Mouse (Mus musculus) lung, postnatal 4 days (tissue): ENCODE measurements around the gene Rere.

Experiments used
- DNase-seq, 2 experiments: peaks; one replicate each; pipeline ENCODE4 v3.0.0; 2021

The Rere gene

DNA sequence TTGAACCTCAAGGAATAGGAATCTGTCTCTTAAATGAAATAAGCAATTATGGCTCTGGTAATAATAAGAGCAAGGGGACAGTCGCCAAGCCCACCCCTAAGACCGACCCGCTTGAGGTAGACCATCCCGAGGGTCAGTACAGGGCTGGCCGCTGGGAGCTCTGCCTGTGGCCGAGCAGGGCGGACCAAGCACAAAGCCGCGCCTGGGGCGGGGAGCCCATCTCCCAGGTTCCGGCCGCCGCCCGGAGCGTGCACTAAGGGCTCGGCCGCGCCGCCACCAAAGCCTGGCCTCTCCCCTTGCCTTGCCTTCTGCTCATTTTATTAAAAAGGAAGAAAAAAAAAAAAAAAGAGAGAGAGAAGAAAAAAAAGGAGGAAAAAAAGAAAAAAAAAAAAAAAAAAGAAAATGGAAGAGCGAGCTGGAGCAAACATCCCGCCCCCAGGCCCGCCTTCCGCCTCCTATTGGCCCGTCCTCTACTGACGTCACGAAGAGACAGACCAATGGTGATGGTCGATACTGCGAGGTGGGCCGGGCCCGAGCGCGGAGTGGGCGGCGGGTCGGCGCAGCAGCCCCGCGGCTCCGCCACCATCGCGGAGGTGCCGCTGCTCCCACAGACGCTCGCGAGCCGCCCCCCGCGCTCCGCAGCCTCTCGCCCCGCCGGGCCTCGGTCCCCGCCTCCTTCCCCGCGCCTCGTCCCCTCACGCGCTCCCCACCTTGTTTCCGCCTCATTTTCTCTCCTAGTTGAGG lies at the start of gene Rere:
Gene Rere (plus strand): TSS at position 629 of the 744 bp plus-strand sequence.
- peak; percentile 98 to 99 for DNase-seq

DNA sequence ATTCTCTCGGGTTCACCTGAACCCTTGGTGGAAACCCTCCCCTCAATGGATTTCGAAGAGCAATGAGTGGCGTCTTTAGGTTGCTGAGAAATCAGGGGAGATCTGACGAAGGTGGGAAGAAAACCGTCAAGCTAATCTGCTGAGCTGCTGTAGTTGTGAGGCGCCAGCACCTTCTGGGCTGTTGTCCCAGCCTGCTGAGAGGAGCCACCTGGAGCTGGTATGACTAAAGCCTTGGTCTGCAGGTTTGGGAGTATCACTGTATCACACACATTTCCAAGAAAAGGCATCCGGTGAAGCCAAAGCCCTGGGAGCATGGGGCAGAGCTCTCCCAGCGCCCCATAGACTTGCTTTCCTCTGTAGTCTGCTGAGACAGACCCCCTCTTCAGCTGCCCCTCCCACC lies 49.6 kb upstream of the Rere start:
- no peak for DNase-seq

DNA sequence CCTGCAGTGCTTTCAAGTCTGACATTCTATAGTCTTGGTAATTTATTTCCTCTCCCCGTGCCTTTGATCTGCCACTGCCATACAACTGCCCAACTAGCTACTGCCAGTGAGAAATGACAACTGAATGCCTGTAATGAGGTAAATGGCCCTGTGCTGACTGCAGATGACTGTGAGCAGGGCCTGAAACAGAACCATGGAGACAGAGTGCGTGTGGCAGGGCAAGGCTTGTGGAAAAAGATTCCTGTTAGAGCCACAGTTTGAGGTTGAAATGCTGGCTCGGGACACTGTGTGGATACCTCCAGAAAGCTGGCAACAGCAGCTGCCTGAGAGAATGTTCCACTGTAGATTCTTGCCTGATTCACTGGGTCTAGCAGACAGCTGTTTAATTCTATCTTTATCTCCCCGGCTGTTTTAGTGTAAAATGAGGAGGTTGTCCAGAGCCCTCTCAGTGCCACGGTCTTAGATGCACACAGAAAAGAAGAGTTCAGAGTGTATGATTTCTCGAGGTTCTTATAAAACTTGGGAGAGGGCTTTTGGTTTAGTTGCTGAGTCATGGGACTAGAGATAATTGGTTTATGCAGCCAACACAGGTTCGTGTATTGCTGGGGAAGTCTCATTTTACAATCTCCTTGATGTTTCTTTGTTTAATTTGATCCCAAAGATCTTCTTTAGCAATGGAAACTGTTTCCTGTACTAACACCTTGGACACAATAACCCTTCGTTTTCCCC lies 46.7 kb upstream of the Rere start:
- DNase-seq: no peak

DNA sequence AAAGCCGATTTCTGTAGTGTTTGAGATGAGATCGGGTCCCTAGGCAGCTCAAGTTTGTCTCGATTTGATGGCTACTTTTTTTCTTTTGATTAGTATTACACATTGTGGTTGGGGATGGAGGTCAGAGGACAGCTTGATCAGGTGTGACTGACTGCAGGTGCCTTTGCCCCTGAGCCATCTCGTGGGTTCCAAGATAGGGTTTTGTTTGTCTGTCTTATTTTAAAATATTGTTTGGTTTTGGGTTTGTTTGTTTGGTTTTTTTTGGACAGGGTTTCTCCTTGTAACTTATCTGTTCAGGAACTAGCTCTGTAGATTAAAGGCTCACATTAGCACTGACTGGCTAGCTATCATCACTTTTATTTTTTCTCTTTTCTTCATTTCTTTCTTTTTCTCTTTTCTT lies 45.9 kb upstream of the Rere start:
- no peak for DNase-seq

DNA sequence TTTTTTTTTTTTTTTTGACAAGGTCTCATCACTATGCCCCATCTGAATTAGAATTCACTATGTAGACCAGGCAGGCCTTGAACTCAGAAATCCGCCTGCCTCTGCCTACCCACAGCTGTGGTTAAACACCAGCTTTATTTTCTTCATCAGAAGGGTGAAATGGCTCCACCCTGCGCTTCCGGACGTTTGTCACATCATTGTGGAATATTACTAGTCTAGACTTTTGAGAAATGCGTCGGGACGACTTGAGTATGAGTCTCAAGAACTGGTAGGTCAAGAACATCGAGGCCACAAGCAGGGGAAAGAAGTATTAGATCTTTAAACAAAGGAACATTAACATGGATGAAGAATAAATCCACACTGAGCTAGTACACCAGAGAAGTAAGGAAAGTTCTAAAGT lies 45.4 kb upstream of the Rere start:
- DNase-seq: no peak

DNA sequence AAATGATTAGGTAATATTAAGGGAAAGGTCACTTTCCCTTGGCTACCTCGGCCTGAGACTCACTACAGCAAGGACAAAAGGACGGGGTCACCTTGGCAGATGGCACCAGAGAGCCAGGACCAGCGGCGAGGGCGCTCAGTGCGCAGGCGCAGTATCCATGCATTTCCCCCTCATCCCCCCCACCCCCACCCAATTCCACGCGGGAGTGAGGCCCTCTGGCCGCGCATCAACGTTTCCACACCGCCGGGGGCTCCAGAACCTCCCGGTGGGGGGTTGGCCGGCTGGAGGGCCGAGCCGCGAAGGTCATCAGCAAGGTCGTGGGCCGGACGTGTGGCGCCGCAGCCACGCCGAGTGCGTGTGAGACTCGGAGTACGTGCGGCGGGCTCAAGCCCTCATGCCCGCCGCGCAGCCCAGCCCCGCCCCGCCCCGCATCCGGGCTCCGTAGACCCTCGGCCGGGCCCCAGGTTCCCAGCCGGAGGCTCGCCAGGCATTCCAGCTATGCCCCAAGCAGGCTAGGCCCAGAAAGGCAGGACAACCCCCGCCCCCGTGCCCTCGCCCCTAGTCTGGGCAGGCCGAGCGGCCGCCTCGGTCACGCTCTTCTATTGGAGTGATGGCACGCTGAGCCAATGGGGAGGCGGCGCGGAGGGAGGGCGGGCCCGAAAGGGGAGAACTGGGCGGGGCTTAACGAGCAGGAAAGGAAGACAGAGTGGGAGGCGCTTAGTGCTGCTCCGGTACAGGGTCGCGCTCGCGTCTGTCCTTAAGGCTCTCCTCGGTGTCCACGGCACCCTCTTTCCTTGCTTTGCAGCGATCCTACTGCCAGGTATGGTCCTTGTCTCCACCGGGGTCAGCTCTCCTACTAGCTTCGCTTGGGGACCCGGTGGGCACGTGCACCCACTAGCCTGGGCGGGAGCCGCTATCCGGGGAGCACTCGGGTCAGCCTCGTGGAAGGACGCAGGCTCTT lies 44.6 kb upstream of the Rere start, which contains the start of gene Eno1:
Gene Eno1 (plus strand): TSS at position 201 of the 961 bp plus-strand sequence.
- DNase-seq: peak; percentile 96 to 97

DNA sequence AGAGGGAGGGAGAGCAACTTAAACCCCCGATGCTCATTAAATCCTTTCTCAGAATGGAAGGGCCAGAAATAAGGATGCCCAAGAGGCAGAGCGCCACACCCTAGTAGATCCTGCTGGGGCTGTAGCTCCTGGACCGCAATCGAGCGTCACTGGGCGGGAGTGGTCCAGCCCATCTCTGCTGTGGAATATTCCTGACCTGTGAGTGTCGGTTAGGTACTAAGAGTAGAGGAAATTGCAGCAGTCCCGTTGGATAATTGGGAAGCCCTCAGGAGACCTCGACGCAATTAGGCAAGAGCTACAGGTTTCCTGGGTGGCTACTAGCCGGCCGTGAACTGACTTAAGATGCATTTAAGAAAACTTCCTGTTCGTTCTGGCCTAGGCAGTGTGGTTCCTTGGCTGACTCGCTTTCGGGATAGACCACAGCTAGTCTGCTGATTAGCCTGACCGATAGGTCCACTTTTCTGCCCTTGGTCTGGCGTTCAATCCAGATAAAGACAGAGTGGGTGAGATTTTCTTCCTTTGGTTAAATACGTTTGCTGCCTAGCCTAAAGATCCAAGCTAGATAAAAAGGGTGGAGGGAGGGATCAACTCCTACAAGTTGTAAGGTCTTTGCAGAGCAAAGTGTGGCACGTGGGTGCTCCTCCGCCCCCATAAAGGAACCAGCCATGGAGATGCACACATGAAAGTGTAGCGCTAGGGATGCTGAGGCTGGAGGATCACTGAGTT lies 43.6 kb upstream of the Rere start:
- DNase-seq: peak in 1 of 2 experiments; percentile 36

DNA sequence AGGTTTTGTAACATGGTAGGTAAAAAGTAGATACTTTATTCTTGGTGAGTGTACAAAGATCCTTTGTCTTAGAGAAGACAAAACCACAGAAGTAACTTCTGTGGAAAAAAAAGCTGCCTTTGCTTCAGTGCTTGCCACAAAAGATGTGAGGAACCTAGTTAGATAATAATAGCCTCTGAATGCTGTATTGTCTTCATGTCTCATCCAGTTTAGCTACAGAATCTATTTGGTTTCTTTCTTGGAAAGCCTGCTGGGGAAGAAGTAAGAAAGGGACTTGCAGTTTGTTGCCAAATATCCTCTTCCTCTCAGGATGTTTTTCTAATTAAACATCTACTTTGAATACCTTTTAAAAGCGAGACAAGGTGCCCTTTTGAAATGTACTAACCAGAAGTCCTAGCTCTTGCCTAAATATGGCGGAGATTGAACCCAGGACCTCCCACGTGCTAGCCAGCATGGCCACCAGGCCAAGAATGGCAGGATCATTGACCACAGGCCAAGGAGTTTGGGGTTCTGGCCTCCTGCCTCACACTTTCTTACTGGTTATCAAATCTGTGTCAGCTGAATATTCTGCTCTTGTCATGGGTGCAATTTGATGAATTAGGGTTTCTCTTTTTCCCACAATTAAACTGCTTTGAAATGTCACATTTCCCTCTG lies 42.9 kb upstream of the Rere start:
- no peak for DNase-seq

DNA sequence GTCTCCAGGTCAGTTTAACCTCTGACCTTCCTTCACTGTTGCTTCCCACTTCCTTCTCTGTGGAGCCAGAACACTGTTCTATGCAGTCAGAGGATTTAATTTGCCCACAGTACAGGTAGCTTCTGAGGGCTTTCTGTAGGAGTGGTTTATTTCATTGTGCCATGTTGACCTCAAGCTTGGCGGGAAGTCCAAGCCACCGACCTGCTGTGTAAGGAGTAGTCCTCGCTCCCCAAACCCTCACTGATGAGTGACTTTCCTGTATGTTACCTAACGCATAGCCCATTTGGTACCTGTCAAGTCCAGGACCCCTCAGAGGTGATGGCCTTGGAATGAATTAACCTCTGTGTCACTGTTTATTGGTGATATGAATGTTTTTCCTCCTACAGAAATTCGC lies 42.4 kb upstream of the Rere start:
- no peak for DNase-seq

DNA sequence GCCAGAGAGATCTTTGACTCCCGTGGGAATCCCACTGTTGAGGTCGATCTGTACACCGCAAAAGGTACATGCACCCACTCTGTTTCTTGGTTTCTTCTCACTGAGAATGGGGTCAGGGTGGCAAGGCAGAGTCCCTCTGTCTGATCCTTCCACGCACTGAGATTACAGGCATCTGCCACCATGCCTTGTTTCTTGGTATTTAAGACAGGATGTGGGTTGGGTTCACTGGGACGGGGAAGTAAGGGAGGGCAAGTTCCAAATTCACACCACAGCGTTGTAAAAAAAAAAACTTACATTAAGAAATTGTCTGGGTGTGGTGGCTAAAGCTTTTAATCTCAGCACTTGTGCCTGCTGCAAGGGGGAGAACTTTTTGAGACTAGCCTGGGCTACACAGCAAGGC lies 41.9 kb upstream of the Rere start:
- DNase-seq: no peak

DNA sequence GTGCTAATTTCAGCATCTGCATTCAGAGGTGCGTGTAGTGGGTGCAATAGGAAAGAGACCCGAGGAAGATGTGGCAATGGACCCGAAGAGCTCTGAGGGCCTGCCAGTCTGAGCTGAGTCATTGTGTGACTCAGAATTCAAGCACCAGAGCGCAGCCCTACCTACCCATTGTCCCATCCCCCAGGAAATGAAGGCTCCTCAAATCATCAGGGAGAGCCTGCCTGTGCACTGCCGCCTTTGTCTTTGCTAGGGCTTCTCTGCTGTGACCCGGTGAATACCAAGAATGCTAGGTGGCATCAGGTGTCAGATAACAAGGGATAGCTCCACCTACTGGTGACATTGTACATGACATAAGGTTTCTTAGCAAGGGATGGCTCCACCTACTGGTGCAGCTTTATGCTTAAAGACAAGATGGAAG lies 41.5 kb upstream of the Rere start:
- DNase-seq: peak; percentile 52 to 84

DNA sequence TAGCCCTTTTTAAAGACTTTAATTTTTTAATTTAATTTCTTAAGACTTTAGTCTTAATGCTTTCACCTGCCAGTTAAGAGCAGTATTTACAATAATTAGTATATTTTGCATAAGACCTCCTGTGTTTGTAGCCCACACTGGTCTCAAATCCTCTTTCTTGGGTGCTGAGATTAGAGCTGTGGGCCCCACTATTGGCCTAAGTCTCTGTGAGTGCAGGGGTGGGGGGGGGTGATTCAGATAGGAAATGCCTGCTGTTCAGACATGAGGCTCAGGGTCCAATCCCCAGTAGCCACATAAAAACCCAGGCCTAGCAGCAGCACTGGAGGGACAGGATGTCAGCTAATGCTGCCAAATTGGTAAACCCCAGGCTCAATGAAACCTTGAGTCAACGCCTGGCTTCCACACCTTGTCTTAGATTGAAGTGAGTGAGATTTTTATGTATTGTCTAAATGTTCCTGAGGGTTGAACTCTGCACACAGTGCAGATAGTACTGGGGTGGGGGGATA lies 41.0 kb upstream of the Rere start:
- DNase-seq: no peak

DNA sequence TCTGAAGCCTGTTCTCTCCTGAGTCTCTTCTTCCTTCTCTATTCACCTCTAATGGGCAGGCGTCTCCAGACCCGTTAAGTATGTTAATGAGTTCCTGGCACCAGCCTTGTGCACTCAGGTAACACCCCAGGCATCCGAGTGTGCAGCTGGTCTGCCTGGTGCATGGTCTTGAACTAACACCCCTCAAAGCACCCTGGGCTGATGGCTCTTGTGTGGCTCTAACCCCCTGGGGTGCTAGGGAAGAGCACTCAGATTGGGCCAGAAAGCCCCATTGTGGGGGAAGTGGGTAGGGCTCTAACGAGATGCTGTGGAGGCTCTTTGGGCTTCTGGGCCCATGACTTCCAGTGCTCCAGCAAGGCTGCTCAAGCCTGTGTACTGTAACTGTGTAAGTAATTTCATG lies 39.7 kb upstream of the Rere start:
- no peak for DNase-seq

DNA sequence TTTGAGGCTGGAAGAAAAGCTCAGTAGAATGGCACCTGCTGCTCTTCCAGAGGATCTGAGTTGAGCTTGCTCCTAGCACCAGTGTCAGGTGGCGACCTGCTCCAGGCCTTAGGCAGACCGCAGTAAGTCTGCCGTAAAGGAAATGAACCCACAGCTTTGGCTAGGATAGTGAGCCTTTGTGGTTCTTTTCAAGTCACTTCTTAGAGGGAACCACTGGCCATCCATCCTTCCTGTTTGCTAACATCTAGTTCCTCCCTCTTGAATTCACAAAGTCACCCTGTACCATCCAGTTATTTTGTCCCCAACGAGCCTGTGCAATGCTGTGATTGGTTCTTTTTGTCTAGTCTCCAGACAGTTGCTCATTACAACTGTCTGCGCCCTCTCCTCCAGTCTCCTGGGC lies 38.7 kb upstream of the Rere start:
- DNase-seq: no peak

DNA sequence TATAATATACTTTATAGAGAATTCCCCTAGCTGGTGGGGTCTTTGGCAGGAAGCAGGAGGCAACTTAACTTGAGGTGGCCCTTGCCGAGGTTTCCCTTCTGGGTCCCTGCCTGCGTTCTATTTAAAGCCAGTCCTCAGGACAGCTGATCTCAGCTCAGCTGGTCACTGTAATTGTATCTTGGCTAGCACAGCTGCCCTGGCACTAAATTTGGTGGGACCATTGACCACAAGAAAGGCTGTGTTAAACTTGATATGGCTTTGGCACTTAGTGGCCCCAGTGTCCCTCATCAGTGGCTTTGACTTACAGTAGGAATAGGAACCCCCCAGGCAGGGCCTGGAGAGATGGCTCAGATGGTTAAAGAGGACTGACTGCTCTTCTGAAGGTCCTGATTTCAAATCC lies 35.6 kb upstream of the Rere start:
- no peak for DNase-seq

DNA sequence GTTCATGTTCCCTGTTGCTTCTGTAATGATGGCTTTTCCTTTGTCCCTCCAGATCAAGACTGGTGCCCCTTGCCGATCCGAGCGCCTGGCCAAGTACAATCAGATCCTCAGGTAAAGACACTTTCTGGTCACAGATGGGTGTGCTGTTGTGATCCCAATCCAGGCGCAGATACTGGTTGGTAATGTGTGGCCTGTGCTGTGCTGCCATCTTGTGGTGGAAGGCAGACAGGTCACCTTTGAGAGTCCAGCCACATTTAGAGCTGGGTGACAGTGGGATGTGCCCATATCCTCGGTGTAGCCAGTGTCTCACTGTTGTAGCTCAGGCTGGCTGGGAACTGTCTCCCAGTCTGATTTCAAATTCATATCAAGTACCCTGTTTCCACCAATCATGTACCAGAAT lies 33.4 kb upstream of the Rere start:
- peak; percentile 63 to 78 for DNase-seq

DNA sequence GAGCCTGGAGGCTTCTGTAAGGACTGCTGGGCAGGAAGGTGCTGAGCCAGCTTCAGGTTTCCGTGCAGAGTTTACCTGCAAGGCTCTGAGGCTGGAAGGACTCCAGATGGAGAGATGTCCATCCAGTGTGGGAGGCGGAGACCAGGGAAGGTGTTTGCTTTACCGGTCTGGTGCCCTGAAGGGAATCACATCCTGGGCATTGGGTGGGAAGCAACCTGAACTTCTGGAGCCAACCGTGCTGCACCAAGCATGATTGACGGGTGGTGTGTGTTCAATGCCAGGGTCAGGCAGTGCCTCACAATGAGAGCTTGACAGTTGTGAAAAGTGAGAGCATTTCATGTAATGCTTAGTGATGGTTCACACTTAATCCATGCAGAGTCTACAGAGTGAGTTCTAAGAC lies 32.5 kb upstream of the Rere start:
- no peak for DNase-seq

DNA sequence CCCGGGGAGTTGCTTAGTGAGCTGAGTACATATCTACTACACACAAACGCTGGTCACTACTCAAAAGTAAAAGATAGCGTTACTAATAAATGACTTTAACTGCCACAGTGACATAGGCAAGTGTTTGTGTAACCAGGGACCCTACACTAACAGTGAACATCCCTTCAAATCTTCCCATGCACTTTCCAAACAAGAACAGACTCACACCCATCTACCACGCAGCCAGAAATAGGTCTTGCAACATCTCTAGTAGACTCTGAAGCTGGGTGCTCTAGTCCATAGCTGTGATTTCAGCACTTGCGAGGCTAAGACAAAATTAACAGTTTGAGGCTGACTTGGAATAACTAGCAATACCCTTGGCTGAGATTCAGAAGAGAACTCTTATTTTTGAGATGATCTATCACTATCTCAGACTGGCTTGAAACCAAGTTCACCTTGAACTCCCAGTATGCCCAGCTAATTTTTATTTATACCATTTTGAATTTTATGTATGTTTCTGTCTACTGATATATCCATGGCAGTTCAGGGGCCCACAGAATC lies 31.6 kb upstream of the Rere start:
- no peak for DNase-seq

DNA sequence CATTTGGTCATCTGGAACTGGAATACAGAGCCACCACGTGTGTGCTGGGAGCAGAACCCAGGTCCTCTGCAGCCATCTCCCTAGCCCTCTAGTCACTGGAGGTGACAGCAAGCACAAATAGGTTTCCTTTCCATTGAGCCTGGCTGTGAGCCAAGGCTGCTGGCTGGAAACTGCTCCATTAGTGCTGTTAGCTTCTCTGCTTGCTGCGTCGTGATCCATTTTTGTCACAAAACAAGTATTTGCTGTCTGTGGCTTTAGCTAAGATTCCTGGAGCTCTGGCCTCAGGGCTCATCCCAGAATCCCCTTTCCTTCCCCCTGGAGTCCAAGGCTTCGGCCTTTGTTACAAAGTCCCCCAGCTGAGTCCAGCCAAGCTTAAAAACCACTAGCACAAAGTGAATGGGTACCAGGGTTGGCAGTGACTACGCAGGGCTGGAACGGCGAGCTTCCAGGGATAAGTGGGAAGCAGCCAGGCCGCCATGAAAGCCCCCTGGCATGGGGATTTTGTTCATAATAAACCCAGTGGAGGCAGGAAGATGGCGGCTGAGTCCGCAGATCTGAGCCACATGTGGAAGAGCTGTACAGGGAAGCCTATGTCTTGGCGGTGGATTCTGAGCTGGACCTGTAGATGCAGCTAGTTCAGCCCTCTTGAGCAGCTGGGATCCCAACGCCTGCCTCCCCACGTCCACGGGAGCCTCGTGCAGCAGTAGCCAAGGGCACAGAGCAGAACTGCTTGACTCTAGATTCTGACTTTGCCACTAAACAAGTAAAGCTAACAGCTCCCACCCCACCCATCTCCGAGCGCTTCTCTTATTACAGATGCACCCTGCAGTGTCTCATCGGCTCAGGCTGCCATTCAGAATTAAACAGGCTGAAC lies 30.7 kb upstream of the Rere start:
- no peak for DNase-seq

DNA sequence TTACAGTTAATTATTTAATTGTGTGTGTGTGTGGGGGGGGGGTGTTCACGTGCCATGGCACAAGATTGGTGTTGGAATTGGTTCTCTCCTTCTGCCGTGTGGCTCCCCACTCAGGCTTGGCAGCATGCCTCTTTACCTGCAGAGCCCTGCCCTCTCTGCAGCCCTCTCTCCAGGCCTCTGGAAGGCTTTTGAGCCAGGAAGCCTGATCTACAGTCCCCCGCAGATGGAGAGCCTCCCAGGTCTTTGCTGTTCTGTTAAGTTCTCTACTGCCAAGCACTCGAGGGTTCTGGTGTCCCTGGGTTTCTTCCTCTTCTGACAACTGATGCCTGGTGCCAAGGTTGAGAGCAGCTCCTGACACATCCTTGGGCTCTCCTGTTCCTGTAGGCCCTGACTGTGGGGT lies 27.0 kb upstream of the Rere start:
- peak in 1 of 2 experiments; percentile 19 for DNase-seq

DNA sequence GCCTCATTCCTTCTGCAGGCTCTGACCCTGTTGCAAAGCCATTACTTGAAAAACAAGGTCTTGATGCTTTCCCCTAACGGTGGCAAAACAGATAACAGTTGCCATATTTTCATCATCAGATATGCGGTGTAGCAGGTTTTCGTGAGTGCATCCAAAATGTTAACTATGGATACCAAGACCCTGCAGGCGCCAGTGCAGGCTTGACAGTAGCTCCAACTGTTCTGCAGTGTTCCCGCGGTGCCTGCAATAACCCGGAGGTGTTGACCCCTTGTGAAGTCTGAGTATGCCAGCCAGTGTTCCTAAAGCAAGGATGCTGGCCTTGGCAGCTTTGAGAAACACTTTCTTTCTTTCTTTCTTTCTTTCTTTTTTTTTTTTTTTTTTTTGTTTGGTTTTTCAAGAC lies 26.3 kb upstream of the Rere start:
- no peak for DNase-seq
